Mouse (Mus musculus) thymus, postnatal 4 days (tissue): Measurements from ENCODE around the gene Phox2b.

Experiments used
- DNase-seq: peaks from one replicate; pipeline ENCODE4 v3.0.0; 2021

Phox2b gene

GRCm38 (mm10) chr5:67098733-67099323 lies at the start of gene Phox2b:
TSS of gene Phox2b (minus strand) at chr5:67099301.
- no peak for DNase-seq

- DNase-seq = no peak
These were observed 43.5 kb upstream of the Phox2b start for GRCm38 (mm10) chr5:67142622-67143021.

- DNase-seq = no peak
These were observed 40.2 kb upstream of the Phox2b start for GRCm38 (mm10) chr5:67139052-67140015.

- DNase-seq = no peak
These were observed 39.5 kb upstream of the Phox2b start for GRCm38 (mm10) chr5:67138643-67139042.

- no peak for DNase-seq
These were observed 35.6 kb upstream of the Phox2b start for GRCm38 (mm10) chr5:67134698-67135097.

GRCm38 (mm10) chr5:67131671-67132070 lies 32.6 kb upstream of the Phox2b start:
- no peak for DNase-seq

- no peak for DNase-seq
These were observed 7.2 kb upstream of the Phox2b start for GRCm38 (mm10) chr5:67106261-67106660.

- no peak for DNase-seq
These were observed 3.9 kb upstream of the Phox2b start for GRCm38 (mm10) chr5:67103016-67103415.

- peak; percentile 19 for DNase-seq
These were observed 2.9 kb upstream of the Phox2b start for GRCm38 (mm10) chr5:67101793-67102600.

GRCm38 (mm10) chr5:67101395-67101760 lies 2.3 kb upstream of the Phox2b start:
- DNase-seq = no peak

- DNase-seq = no peak
These were observed 1.7 kb upstream of the Phox2b start for GRCm38 (mm10) chr5:67100564-67101394.

- DNase-seq = no peak
These were observed 531 bp upstream of the Phox2b start for GRCm38 (mm10) chr5:67099393-67100271.

- DNase-seq = no peak
These were observed 909 bp downstream of the Phox2b start for GRCm38 (mm10) chr5:67098051-67098732.

GRCm38 (mm10) chr5:67097106-67098050 lies 1.7 kb downstream of the Phox2b start:
- no peak for DNase-seq

GRCm38 (mm10) chr5:67096378-67096771 lies 2.7 kb downstream of the Phox2b start:
- no peak for DNase-seq

- DNase-seq = peak; percentile 16
These were observed 3.3 kb downstream of the Phox2b start for GRCm38 (mm10) chr5:67095651-67096377.

GRCm38 (mm10) chr5:67095153-67095552 lies 3.9 kb downstream of the Phox2b start:
- no peak for DNase-seq

- no peak for DNase-seq
These were observed 5.1 kb downstream of the Phox2b start for GRCm38 (mm10) chr5:67093991-67094390.

- no peak for DNase-seq
These were observed 7.3 kb downstream of the Phox2b start for GRCm38 (mm10) chr5:67091766-67092165.
